Mouse (Mus musculus) kidney, postnatal 0 days (tissue): ENCODE measurements around the gene Slc38a4. TPM values are rescaled to one million over a fixed set of nuclear protein-coding genes. Genes with fewer than 3 reads are reported as not detected.

Experiments used
- ATAC-seq: fragments of 200-750 bp; cut with Nextera tagmentation; replicated peaks from 2 replicates; pipeline ENCODE4 v1.8.0; 2017; ENCODE audit warnings: low read depth, moderate number of reproducible peaks, moderate TSS enrichment, moderate library complexity; ENCODE audit not compliant: low FRiP score
- DNase-seq: peaks from one replicate; pipeline ENCODE4 v3.0.0-alpha.2; 2016; ENCODE audit warnings: low spot score
- H3K27ac ChIP-seq: fragments of 300-500 bp; sonication (generic); 2 replicates; pipeline ENCODE4 v1.5.1; 2014; ENCODE audit warnings: mild to moderate bottlenecking
- H3K27me3 ChIP-seq: fragments of 300-500 bp; sonication (generic); 2 replicates; pipeline ENCODE4 v1.6.1; 2014; ENCODE audit warnings: low read length, mixed read lengths; ENCODE audit not compliant: insufficient read depth
- H3K36me3 ChIP-seq: fragments of 300-500 bp; sonication (generic); 2 replicates; pipeline ENCODE4 v1.6.1; 2014; ENCODE audit warnings: low read length, mixed read lengths; ENCODE audit not compliant: insufficient read depth
- H3K4me1 ChIP-seq: fragments of 300-500 bp; sonication (generic); replicated peaks from 2 replicates; pipeline ENCODE4 v1.6.1; 2014; ENCODE audit warnings: antibody characterized with exemption, low read length, mixed read lengths; ENCODE audit not compliant: insufficient read depth
- H3K4me2 ChIP-seq: fragments of 300-500 bp; sonication (generic); 2 replicates; pipeline ENCODE4 v1.6.1; 2014; ENCODE audit warnings: mild to moderate bottlenecking, low read length, moderate library complexity, mixed read lengths
- H3K4me3 ChIP-seq: fragments of 300-500 bp; sonication (generic); replicated peaks from 2 replicates; pipeline ENCODE4 v1.5.1; 2014; ENCODE audit warnings: low read depth, low read length
- H3K9ac ChIP-seq: fragments of 300-500 bp; sonication (generic); 2 replicates; pipeline ENCODE4 v1.6.1; 2014; ENCODE audit warnings: low read depth, low read length
- H3K9me3 ChIP-seq: fragments of 300-500 bp; sonication (generic); replicated peaks from 2 replicates; pipeline ENCODE4 v1.6.1; 2016; ENCODE audit warnings: low read length, inconsistent platforms, mixed read lengths
- CTCF ChIP-seq: IDR thresholded peaks from 2 replicates; pipeline ENCODE4 v1.5.1; 2016; ENCODE audit warnings: antibody characterized with exemption, low read depth, mild to moderate bottlenecking, moderate library complexity
- WGBS: fragments of 180-500 bp; shearing (Covaris S2); extraction: QIAGEN DNeasy Blood & Tissue Kit; methylation state at CpG from one replicate; pipeline ENCODE4 v1.1.7; 2014; 5-methylcytosine and 5-hydroxymethylcytosine counted together
- polyA plus RNA-seq: library from polyadenylated mRNA; unstranded; fragments of >200 nt; fragmentation: Nextera tagmentation; extraction: Ambion mirVana; gene quantifications from 2 replicates; pipeline ENCODE4 v1.2.1, GENCODE M21; 2015

Slc38a4 gene
- 38.4 and 41.3 TPM in 2 replicates for polyA plus RNA-seq

DNA sequence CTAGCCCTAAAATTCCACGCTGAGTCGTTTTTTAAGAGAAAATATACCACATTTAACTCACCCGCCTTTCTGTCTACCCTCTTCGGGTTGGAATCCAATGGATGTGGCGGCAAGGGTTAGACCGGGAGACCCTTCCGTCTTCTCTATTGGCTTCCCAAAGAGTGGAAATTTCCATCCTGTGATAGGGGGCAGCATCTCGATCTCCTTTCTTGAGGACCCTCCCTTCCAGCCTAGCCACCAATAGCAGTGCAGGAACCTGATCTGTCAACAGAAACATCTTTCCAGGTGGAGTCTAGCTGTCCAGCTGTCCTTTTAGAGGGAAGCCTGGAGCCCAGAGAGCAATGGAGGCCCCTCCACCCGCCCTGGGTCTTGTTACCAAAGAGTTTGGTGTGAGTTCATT, at the start of gene Slc38a4:
Gene Slc38a4, minus strand, starts transcription at position 163 of the 400 bp plus-strand sequence.
- peak; percentile 50; the same call in 1 of the 2 replicates for ATAC-seq
- H3K9ac ChIP-seq, result peak within 1 kb of the TSS; percentile 55
- H3K27me3 ChIP-seq, result no peaks in the 10 kb centered on the region
- H3K27ac ChIP-seq, result peak within 1 kb of the TSS; percentile 42; the same call in 1 of the 2 replicates
- peak within 1 kb of the TSS; percentile 39 for H3K4me3 ChIP-seq
- H3K4me1 ChIP-seq, result no peaks in the 10 kb centered on the region
- WGBS, result 56% methylated on average over 9 of the region's 9 CpGs
- H3K4me2 ChIP-seq, result peak within 1 kb of the TSS; percentile 75
- peak; percentile 87 for DNase-seq
- no peaks in the 10 kb centered on the region; the same call in 1 of the 2 replicates for H3K9me3 ChIP-seq
- peak; percentile 47 for TF ChIP-seq CTCF
- H3K36me3 ChIP-seq, result no peaks in the 10 kb centered on the region

- 0 out of 2 replicates have a peak, but pooled peaks cover 7% of the 10 kb centered on the region for H3K4me1 ChIP-seq
- no peaks in the 10 kb centered on the region for H3K36me3 ChIP-seq
- no peak overlapping the region for H3K4me3 ChIP-seq
- no peak overlapping the region for H3K4me2 ChIP-seq
- H3K27me3 ChIP-seq, result no peaks in the 10 kb centered on the region
- WGBS, result 43% methylated on average over 3 of the region's 3 CpGs
- no peak for TF ChIP-seq CTCF
- no peak overlapping the region for H3K9ac ChIP-seq
- DNase-seq (no peak), ATAC-seq (no peak)
- H3K27ac ChIP-seq, result no peak overlapping the region
- no peaks in the 10 kb centered on the region for H3K9me3 ChIP-seq
Observed at GRCm38 (mm10) chr15:97104889-97105391, 49.2 kb upstream of the Slc38a4 start.

DNA sequence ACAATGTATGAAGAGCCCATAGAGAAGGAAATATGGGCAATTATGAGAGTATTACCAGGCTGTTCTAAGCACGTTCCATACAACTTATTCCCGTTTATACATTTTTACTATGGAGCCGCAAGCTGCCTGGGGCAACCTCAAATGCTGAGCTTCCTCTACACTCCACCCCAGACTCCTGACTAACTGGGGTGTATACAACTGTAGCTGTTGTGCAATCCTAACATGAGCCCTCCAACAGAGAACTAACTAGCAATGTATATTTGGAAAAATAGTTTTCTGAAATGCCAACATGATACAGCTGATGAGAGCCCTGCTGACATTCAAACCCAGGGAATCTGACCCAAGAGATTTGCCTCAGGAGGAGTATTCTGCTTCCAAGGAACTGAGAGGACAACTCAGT, 48.3 kb upstream of the Slc38a4 start:
- H3K27me3 ChIP-seq, result no peaks in the 10 kb centered on the region
- no peaks in the 10 kb centered on the region for H3K36me3 ChIP-seq
- H3K9me3 ChIP-seq, result no peaks in the 10 kb centered on the region
- H3K9ac ChIP-seq, result no peak overlapping the region
- WGBS, result 90% methylated on average over 3 of the region's 3 CpGs
- TF ChIP-seq CTCF, result no peak
- H3K27ac ChIP-seq, result no peak overlapping the region
- 0 out of 2 replicates have a peak, but pooled peaks cover 7% of the 10 kb centered on the region for H3K4me1 ChIP-seq
- H3K4me2 ChIP-seq, result no peak overlapping the region
- H3K4me3 ChIP-seq, result no peak overlapping the region
- DNase-seq, result no peak
- ATAC-seq, result no peak

GRCm38 (mm10) chr15:97102811-97103210, 47.1 kb upstream of the Slc38a4 start:
- H3K9me3 ChIP-seq, result no peaks in the 10 kb centered on the region
- no peaks in the 10 kb centered on the region for H3K36me3 ChIP-seq
- H3K4me1 ChIP-seq, result 0 out of 2 replicates have a peak, but pooled peaks cover 3% of the 10 kb centered on the region
- no peak for TF ChIP-seq CTCF
- no peak overlapping the region for H3K4me3 ChIP-seq
- no peaks in the 10 kb centered on the region for H3K27me3 ChIP-seq
- no peak overlapping the region for H3K27ac ChIP-seq
- WGBS, result 30% methylated on average over 10 of the region's 10 CpGs
- no peak for ATAC-seq
- H3K4me2 ChIP-seq, result no peak overlapping the region
- H3K9ac ChIP-seq, result no peak overlapping the region
- peak; percentile 32 for DNase-seq

GRCm38 (mm10) chr15:97102181-97102580, 46.4 kb upstream of the Slc38a4 start:
- DNase-seq, result no peak
- no peaks in the 10 kb centered on the region for H3K4me1 ChIP-seq

DNA sequence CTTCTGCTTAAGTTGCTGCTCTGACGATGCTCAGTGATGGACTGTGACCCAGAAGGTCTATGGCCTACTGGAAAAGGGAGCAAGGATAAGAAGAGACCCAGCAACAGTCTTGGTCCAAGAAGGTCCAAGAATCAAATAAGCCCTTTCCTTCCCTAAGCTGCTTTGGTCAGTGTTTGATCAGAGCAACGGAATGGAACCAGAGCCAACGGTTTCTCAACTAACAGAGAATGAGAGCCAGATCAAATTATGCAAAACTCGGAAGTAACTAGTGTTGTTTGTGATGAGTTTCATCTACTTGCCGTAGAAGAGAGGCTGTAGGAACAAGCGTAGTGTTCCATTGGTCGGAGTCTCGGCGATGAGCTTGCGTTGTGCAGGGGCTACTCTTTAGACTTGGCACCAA, 43.3 kb upstream of the Slc38a4 start:
- WGBS, result 93% methylated on average over 10 of the region's 10 CpGs

More at GRCm38 (mm10) chr15:97102181-97102580, 46.4 kb upstream of the Slc38a4 start:
- TF ChIP-seq CTCF, result no peak
- Histone ChIP-seq H3K27ac (no peak overlapping the region), H3K27me3 (no peaks in the 10 kb centered on the region), H3K4me2 (no peak overlapping the region), H3K4me3 (no peak overlapping the region), H3K9ac (no peak overlapping the region), H3K9me3 (no peaks in the 10 kb centered on the region), H3K36me3 (no peaks in the 10 kb centered on the region)
- no peak for ATAC-seq
- 83% methylated on average over 5 of the region's 5 CpGs for WGBS

More for the DNA sequence above, 43.3 kb upstream of the Slc38a4 start:
- Histone ChIP-seq H3K4me3 (no peak overlapping the region), H3K27me3 (no peaks in the 10 kb centered on the region), H3K36me3 (no peaks in the 10 kb centered on the region), H3K4me2 (no peak overlapping the region), H3K4me1 (no peaks in the 10 kb centered on the region), H3K27ac (no peak overlapping the region), H3K9ac (no peak overlapping the region), H3K9me3 (no peaks in the 10 kb centered on the region)
- ATAC-seq (no peak), DNase-seq (no peak)
- TF ChIP-seq CTCF, result no peak
